Mouse (Mus musculus) CD4-positive, CD25-positive, alpha-beta regulatory T cell, adult 4 months (primary cell): ENCODE results near the gene Fabp3. TPM values are rescaled to one million over a fixed set of nuclear protein-coding genes. Genes with fewer than 3 reads are reported as not detected.

Experiments used
- ATAC-seq: one replicate; pipeline ENCODE4 v1.8.0; 2017
- polyA plus RNA-seq, 2 experiments: library from polyadenylated mRNA; unstranded; fragments of 100-300 nt; shearing (Covaris generic); gene quantifications; one replicate each; pipeline ENCODE4 v1.2.1; 2017

Gene Fabp3
- not detected for polyA plus RNA-seq

- ATAC-seq = no peak
These were observed at the start of gene Fabp3, which contains the start of gene Gm10570 for GRCm38 (mm10) chr4:130308231-130309081. Gene Fabp3 (plus strand): TSS chr4:130308595. Gene Gm10570 (minus strand): TSS chr4:130308674.

DNA sequence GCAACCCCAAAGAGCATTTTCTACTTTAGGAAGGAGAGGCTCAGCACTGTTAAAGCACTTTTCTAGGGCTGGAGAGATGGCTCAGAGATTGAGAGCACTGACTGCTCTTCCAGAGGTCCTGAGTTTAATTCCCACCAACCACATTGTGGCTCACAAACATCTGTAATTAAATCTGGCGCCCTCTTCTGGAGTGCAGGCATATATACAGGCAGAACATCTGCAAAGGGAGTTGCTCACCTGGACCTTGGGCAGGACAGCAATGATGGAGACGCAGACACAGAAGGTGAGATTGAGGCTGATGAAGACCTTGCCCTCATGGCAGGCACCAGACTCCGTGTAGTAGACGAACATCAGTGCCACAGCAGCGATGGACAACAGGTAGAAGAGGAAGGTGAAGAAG is 48.0 kb upstream of the Fabp3 start:
- ATAC-seq = no peak

- no peak for ATAC-seq
These were observed 44.3 kb upstream of the Fabp3 start for GRCm38 (mm10) chr4:130264131-130264530.

- no peak for ATAC-seq
These were observed 43.6 kb upstream of the Fabp3 start for GRCm38 (mm10) chr4:130264698-130265349.

DNA sequence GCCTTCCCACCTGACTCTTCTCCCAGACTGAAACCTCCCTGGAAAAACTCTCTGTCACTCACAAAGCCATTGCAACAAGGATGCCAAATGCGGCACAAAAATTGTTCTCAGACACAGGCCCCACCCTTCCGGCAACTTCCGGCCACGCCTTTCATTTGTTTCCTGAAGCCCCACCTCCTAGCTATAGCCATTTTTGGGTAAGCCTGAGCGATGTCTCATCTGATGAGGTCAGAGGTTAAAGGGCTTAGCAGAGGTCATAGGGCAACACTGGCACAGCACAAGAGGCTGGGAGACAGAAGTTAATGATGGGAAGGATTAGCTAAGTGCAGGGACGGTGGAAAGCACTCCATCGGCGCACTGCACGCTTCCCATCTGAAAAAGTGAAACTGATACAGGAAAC is 41.8 kb upstream of the Fabp3 start:
- ATAC-seq = no peak

DNA sequence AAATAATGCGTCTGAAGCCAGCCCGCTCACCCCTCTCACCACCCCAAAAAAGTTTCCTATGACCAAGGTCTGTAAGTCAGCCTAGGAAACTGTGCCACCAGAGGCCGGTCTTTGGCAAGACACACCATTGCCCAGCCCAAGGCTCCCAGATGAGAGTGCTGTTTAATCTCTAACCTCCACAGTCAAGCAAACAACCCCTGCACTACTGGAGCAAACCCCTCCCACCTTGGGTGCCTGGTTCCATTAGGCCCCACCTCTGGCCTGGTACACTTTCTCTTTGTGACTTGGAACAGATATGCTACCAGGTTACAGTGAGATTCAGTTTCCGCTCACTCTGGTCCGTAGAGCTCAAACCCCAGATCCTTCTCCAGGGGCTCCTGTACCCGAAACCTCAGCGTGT is 41.3 kb upstream of the Fabp3 start:
- no peak for ATAC-seq

DNA sequence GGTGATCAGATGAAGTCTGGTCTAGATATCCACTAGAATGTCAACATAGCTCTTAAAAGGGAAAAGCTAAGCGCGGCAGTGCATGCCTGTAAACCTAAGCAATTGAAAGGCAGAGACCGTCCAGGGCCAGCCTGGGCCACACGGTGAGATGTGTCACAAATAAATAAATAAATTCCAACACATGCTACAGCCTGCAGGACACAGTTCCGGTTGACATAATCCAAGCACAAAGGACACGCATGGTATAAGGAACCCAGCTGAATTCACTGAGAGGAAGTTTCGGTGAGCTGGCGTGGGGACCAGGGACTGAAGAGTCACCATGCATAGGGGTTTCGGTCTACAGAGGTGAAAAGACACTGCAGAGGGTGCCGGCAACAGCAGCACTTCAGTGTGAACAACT is 39.7 kb upstream of the Fabp3 start:
- no peak for ATAC-seq

DNA sequence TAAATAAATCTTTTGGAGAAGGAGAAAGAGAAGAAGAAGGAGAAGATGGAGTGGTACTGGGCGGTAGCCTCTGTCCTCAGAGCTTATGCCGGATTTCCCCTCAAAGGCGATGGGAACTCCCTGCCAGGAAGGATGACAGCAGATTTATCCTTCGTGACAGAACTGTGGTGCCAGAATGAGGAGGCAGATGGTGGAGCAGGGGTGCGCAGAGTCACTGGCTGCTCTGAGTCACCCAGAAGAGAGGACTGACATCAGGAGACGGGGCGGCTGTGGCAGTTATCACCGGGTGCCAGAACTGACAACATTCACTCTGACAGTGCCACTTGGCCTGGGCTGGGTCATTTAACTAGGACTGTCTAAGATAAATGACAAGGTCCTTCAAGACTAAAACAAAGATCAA is 38.3 kb upstream of the Fabp3 start:
- ATAC-seq = no peak

- no peak for ATAC-seq
These were observed 37.6 kb upstream of the Fabp3 start for GRCm38 (mm10) chr4:130270611-130271347.

DNA sequence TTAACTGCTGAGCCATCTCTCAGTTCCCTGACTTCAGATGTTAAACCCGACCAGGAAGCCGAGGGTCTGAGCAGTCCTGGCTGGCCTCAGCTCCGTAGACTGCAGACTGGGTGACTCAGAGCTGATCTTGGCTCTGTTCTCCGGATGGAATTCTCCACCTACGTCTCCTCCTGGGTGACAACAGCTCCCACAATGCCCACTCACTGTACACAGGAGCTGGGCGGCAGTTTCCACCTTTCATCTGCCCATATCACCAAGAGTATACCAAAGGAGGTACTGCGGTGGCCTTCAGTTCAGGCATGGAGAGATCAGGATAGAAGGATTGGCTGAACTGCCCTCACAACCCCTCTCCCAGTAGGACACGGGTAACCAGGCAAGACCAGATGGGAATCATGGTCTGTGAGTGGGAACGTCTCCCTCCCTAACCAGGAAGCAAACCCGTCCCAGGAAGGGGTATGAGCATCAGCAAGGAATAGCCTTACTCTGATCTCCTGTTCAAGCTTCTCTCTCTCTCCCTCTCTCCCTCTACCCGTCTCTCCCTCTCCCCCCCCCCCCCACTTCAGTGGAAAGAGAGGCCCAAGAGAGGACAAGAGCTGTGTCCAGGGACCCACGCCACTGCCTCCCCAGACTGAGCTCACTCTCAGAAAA is 34.6 kb upstream of the Fabp3 start:
- no peak for ATAC-seq

DNA sequence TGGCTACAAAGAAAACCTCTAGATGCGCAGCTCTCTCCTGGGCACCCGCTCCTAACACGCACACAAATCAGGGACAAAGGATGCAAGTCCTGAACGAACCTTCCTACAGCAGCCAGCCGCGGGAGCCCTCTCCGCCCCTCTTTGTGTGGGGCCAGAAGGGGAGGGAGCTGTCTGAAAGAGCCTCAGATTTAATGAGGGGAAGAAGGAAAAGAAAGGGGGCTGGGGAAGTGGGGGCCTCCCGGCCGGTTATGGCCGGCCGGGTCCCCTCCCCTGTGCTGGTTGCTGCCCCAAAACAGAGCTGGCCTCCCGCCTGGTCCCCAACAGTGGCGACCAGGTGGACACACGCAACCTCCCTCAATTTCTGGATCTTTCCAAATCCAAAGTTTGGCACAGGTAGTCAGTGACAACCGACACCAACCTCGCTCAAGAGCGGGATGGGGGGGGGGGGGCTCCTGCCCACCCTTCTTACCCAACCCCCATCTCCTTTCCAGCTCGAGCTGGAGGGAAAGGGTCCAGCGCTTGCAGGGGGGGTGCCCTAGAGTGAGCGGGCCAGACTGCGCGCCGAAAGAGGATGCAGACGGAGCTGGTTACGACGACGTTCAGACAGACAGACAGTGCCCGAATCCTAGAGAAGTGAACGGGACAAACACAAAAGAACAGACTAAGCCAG is 33.9 kb upstream of the Fabp3 start:
- ATAC-seq = no peak

DNA sequence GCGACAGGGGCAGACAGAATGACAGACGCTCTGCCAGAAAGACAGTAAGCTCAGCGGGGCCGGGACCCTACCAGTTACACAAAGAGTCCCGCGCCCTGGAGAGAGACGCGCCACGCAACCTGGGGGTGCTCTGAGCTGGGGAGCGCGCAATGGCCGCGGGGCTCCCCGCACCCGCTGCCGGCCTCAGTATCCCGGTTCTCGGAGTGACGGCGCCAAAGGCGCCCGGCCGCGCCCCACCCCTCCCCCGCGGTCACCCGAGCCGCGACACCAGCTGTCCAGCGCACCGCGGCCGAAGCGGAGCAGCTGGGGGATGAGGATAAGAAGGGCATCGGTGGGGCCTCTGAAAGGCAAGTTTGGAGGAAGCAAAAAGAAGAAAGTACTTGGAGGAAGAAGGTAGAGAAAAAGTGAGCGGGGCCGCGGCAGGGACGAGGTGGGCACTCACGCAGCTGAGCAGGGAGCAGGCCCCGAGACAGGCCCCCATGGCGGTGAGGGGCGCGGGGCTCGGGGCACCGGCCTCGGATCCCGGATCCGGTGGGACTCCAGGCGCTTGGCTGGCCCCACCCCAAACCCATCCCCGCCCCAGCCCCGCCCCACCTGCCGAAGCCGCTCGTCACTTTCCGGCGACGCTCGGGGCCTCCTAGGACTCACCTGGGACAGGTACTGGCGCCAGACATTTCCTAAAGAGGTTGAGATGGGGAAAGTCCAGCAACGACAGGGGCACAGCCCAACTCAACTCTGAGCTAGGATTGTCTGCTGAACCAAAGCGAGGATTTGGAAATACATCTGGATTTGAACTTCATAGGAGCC is 33.2 kb upstream of the Fabp3 start:
- no peak for ATAC-seq

- no peak for ATAC-seq
These were observed 32.6 kb upstream of the Fabp3 start for GRCm38 (mm10) chr4:130275823-130276105.

DNA sequence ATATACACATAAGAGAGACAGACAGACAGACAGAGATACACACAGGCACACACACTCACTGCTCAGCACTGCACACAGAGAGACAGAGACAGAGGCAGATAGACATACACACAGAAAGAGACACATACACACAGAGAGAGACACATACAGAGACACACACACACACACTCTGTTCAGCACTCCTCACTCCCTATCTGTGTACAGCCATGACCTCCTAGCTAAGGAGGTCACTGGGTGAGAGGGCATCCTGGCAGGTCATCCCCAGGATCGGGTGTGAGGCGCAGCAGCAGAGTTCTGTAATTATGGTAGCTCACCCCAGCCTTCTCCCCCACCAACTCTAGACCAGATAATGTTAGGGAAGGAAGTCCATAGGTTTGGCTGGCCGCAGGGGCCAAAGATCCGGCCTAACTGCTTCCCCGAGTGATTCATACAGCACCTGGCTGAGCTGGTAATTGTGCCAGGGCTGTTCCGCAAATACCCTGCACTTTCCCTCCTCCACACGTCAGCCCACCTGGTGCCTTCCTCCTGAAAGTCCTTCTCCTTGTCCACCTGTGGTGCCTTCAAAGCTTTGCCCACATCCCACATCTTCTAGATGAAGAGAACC is 31.7 kb upstream of the Fabp3 start:
- no peak for ATAC-seq

GRCm38 (mm10) chr4:130279105-130279504 is 29.3 kb upstream of the Fabp3 start, which contains the start of gene Serinc2:
Gene Serinc2 (minus strand): TSS chr4:130279205.
- no peak for ATAC-seq

DNA sequence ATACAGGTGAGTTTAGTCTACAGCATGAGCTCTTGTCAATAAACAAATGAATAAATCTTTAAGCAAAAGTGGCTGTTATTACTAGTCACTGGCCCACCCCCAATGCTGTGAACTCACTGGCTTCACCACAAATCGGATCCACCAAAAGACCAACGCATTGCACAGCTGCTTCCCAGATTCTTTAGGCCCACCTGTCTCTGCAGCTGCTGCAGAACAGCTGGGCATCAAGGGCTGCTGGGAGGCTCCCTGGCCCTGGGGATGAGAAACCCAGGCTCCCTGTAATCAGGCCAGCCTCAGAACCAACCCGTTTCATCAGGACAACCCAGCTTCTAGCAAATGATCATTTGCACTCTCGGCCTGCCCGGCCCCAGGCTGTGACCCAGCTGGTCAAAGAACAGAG is 25.5 kb upstream of the Fabp3 start:
- no peak for ATAC-seq

GRCm38 (mm10) chr4:130283826-130284225 is 24.6 kb upstream of the Fabp3 start:
- ATAC-seq = no peak

DNA sequence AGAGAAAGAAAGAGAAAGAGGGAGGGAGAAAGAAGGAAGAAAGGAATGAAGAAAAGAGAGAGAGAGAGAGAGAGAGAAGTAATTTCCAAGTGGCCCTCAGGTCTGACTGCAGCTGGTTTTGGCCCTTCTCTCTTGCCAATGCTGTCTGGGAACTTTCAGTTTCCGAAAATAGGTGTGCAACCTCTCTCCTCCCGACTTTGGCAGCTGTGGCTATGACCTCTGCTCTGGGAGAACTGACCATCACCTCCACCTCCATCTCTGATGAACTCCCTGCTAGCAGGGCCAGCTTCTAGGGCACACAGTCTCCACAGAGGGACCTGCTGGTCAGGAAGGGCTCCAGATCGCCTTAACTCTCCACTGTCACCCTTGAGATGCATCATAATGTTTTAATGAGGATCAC is 21.9 kb upstream of the Fabp3 start:
- no peak for ATAC-seq

DNA sequence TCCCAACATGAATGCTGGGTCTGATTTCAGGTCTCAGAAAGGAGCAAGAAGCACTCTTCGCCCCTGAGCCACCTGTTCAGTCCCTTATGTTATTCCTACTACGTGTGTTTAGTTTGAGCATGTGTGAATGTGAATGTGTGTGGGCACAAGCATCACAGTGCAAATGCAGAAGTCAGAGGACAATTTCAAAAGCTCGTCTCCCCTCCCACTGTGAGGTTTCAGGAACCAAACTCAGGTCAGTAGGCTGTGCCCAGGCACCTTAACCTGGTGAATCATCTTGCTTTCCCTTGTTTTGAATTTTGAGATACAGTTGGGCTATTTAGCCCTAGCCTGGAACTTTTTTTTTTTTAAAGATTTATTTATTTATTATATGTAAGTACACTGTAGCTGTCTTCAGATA is 18.6 kb upstream of the Fabp3 start:
- ATAC-seq = no peak

- no peak for ATAC-seq
These were observed 16.1 kb upstream of the Fabp3 start for GRCm38 (mm10) chr4:130292271-130292670.

- ATAC-seq = no peak
These were observed 13.9 kb upstream of the Fabp3 start for GRCm38 (mm10) chr4:130294513-130294912.
